Mouse (Mus musculus): ENCODE results near the gene Mtor. TPM values are rescaled to one million over a fixed set of nuclear protein-coding genes. Genes with fewer than 3 reads are reported as not detected.

Mtor gene
- polyA plus RNA-seq, 1 experiment from 2014 or later = 27.2 TPM

DNA sequence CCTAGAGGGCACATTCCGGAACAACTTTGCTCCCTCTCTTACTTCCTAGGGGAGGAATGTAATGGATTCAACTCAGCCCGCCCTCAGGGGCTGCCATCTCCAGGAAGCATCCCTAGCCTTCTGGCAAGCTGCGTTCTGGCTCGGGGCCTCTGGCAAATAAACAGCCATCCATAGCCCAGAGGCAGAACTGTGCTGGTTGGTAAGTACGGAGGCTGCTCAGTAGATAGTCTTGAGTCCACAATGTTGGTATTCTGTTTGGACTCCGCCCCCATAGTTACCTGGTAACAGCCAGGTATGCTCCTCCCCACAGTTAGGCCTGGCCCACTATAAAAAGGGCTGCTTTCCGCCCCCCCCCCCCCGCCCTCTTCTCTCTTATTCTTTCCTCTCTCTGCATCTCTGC is 141.2 kb downstream of the Mtor start:
- Histone ChIP-seq H3K4me3 (ENCODE audit: low read length) (no peak overlapping the region), H3K27ac (ENCODE audit: low read depth, low read length) (no peak overlapping the region), H3K27me3 (ENCODE audit: control insufficient read depth, insufficient read depth, low read length) (no peaks in the 10 kb centered on the region), H3K36me3 (ENCODE audit: control insufficient read depth, insufficient read depth, low read length) (peaks cover 17% of the 10 kb centered on the region), H3K9me3 (ENCODE audit: control insufficient read depth, low read length) (no peaks in the 10 kb centered on the region), H3K4me1 (ENCODE audit: control insufficient read depth, insufficient read depth, low read length) (peaks cover 15% of the 10 kb centered on the region; the same call in 1 of the 2 replicates), H3K9ac (ENCODE audit: low read depth, low read length) (no peak overlapping the region), H3K4me2 (replicated peaks; ENCODE audit: low read depth, low read length) (no peak overlapping the region)
- 60% methylated on average over 6 of the region's 8 CpGs for WGBS
- no peak for ATAC-seq (ENCODE audit: low FRiP score, low TSS enrichment)

DNA sequence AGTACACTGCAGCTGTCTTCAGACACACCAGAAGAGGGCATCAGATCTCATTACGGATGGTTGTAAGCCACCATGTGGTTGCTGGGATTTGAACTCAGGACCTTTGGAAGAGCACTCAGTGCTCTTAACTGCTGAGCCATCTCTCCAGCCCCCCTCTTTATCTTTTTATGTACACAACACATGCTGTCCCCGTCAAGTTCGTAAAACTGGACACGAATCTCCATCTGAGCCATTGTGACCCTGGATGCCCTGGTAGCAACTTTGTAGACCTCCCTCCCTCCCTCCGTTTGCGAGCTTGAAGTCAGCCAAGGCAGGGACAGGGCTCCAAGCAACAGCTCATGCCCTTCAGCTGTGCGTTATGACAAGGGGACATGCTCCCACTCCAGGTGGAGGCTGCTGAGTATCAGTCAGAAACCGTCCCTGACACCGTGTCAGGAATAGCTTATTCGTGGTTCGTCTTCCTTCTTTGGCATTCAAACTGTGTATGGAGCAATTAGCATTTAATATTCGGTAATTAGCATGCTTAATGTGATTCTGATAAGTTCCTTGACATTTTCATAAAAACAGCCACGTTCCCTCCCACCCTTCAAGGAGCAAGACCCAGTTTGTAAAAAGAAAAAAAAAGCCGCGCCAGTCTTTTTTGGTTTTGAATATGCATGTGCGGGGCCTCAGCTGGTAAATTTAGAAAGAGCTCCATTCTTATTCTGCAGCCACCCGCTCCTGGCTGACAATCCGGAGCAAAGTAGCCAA is 142.2 kb downstream of the Mtor start:
- ATAC-seq (ENCODE audit: low FRiP score, low TSS enrichment) = no peak
- Histone ChIP-seq H3K9me3 (ENCODE audit: control insufficient read depth, low read length) (no peaks in the 10 kb centered on the region), H3K4me1 (ENCODE audit: control insufficient read depth, insufficient read depth, low read length) (peaks cover 15% of the 10 kb centered on the region; the same call in 1 of the 2 replicates), H3K9ac (ENCODE audit: low read depth, low read length) (peak overlapping the region; percentile 56), H3K4me3 (ENCODE audit: low read length) (peak overlapping the region; percentile 98), H3K4me2 (replicated peaks; ENCODE audit: low read depth, low read length) (peak overlapping the region; percentile 88), H3K27me3 (ENCODE audit: control insufficient read depth, insufficient read depth, low read length) (no peaks in the 10 kb centered on the region), H3K27ac (ENCODE audit: low read depth, low read length) (peak overlapping the region; percentile 59; the same call in 1 of the 2 replicates), H3K36me3 (ENCODE audit: control insufficient read depth, insufficient read depth, low read length) (peaks cover 27% of the 10 kb centered on the region)
- WGBS = 4% methylated on average over 18 of the region's 18 CpGs

DNA sequence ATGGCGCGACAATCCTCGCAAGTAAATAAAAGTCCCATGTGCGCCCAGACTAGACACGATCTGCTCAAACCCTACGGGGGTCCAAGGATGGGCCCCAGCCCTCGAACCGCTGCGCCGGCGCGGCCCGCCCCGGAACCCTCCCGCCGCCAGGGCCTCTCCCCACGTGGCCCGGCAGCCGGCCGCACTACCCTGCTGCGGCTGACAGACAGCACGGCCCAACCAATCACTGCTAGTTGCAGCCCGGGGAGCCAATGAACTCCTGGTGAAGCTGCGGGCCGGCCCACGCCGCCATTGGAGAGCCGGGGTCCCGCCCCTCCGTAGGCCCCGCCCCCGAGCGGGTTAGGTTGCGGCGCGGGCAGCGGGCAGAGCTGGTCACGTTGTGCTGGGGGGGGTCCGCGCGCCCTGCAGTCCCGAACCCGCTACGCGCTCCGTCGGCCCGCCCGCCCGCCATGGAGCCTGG is 142.8 kb downstream of the Mtor start, which contains the start of gene Srm:
Gene Srm, plus strand, starts transcription at position 333 of the 460 bp plus-strand sequence.
- WGBS = 1% methylated on average over 35 of the region's 50 CpGs

DNA sequence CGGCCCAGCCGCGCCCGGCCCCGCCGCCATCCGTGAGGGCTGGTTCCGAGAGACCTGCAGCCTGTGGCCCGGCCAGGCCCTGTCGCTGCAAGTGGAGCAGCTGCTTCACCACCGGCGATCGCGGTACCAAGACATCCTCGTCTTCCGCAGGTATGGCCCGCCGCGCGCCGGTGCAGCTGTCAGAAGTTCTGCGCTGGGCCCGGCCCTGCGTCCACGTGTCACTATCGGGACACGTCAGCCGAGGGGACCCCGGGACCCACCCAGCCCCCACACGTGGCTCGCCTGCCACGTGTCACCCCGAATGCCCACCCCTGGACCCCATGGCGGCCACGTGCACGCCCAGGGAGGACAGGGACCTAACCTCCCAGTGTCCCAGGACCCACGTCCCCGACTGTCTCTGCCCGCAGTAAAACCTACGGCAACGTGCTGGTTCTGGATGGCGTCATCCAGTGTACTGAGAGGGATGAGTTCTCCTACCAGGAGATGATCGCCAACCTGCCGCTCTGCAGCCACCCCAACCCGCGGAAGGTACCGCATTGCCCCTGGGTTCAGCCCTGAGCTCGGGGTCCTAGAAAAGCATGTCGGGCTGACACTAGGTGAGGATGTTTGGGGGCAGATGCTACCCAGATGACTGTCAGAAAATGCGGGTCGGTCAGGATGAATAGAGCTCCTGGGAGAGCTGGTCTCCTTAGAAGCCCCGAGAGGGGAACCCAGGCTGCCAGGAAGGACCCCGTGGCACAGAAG is 143.4 kb downstream of the Mtor start:
- Histone ChIP-seq H3K4me3 (ENCODE audit: low read length) (peak overlapping the region; percentile 98), H3K27ac (ENCODE audit: low read depth, low read length) (no peak overlapping the region), H3K4me1 (ENCODE audit: control insufficient read depth, insufficient read depth, low read length) (peaks cover 15% of the 10 kb centered on the region; the same call in 1 of the 2 replicates), H3K4me2 (replicated peaks; ENCODE audit: low read depth, low read length) (peak overlapping the region; percentile 88), H3K27me3 (ENCODE audit: control insufficient read depth, insufficient read depth, low read length) (no peaks in the 10 kb centered on the region), H3K9me3 (ENCODE audit: control insufficient read depth, low read length) (no peaks in the 10 kb centered on the region), H3K36me3 (ENCODE audit: control insufficient read depth, insufficient read depth, low read length) (peaks cover 37% of the 10 kb centered on the region), H3K9ac (ENCODE audit: low read depth, low read length) (peak overlapping the region; percentile 72)
- ATAC-seq (ENCODE audit: low FRiP score, low TSS enrichment) = peak; percentile 32
- under 1% methylated on average over 53 of the region's 53 CpGs for WGBS

More for the DNA sequence above, 142.8 kb downstream of the Mtor start, which contains the start of gene Srm:
- Histone ChIP-seq H3K27ac (ENCODE audit: low read depth, low read length) (peak within 1 kb of the TSS; percentile 59; the same call in 1 of the 2 replicates), H3K9me3 (ENCODE audit: control insufficient read depth, low read length) (no peaks in the 10 kb centered on the region), H3K27me3 (ENCODE audit: control insufficient read depth, insufficient read depth, low read length) (no peaks in the 10 kb centered on the region), H3K4me3 (ENCODE audit: low read length) (peak within 1 kb of the TSS; percentile 98), H3K4me2 (replicated peaks; ENCODE audit: low read depth, low read length) (peak within 1 kb of the TSS; percentile 88), H3K4me1 (ENCODE audit: control insufficient read depth, insufficient read depth, low read length) (peaks cover 15% of the 10 kb centered on the region; the same call in 1 of the 2 replicates), H3K9ac (ENCODE audit: low read depth, low read length) (peak within 1 kb of the TSS; percentile 72), H3K36me3 (ENCODE audit: control insufficient read depth, insufficient read depth, low read length) (peaks cover 31% of the 10 kb centered on the region)
- ATAC-seq (ENCODE audit: low FRiP score, low TSS enrichment) = peak; percentile 100

DNA sequence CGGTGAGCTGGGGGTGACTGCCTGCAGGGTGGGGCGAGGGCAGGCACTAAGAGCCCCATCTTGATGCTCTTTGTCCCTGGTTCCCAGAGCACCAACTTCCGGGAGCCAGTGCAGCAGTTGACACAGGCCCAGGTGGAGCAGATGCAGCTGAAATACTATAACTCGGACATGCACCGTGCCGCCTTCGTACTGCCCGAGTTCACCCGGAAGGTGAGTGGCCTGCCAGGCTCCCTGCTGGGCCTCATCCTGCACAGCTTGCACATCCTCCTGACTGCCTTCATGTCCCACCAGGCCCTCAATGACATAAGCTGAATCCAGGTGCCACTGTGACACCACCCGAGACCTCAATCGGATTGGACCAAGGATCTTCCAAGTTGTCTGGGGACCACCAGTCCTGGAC is 145.6 kb downstream of the Mtor start:
- no peak overlapping the region for H3K27ac ChIP-seq (ENCODE audit: low read depth, low read length)
- H3K36me3 ChIP-seq (ENCODE audit: control insufficient read depth, insufficient read depth, low read length) = peaks cover 39% of the 10 kb centered on the region
- 95% methylated on average over 11 of the region's 11 CpGs for WGBS
- H3K4me3 ChIP-seq (ENCODE audit: low read length) = no peak overlapping the region
- ATAC-seq (ENCODE audit: low FRiP score, low TSS enrichment) = no peak
- H3K4me1 ChIP-seq (ENCODE audit: control insufficient read depth, insufficient read depth, low read length) = peaks cover 15% of the 10 kb centered on the region; the same call in 1 of the 2 replicates
- 0 out of 2 replicates have a peak, but pooled peaks cover 5% of the 10 kb centered on the region for H3K9me3 ChIP-seq (ENCODE audit: control insufficient read depth, low read length)
- no peaks in the 10 kb centered on the region for H3K27me3 ChIP-seq (ENCODE audit: control insufficient read depth, insufficient read depth, low read length)
- H3K9ac ChIP-seq (ENCODE audit: low read depth, low read length) = no peak overlapping the region
- H3K4me2 ChIP-seq (replicated peaks; ENCODE audit: low read depth, low read length) = no peak overlapping the region

DNA sequence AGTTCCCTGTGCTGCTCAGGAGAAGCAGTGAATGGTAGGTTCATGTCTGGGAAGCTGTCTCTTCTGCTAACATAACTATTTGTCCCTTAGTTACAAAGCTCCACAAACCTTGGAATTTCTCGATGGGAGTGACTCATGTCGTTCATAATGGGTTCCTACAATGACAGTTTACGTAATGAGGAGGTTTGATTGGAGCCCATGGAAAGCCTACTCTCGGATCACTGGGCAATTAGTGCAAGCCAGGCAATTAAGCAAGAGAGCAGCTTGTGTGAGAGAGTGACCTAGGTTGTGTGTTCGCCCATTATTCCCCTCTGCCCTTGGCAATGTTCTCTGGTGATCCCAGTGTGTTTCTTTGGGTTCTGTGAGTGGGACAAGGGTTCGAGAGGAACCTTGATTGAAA is 147.5 kb downstream of the Mtor start:
- WGBS = 91% methylated on average over 6 of the region's 6 CpGs
- no peaks in the 10 kb centered on the region for H3K27me3 ChIP-seq (ENCODE audit: control insufficient read depth, insufficient read depth, low read length)
- H3K4me2 ChIP-seq (replicated peaks; ENCODE audit: low read depth, low read length) = no peak overlapping the region
- no peak overlapping the region for H3K27ac ChIP-seq (ENCODE audit: low read depth, low read length)
- H3K9me3 ChIP-seq (ENCODE audit: control insufficient read depth, low read length) = 0 out of 2 replicates have a peak, but pooled peaks cover 5% of the 10 kb centered on the region
- no peak for ATAC-seq (ENCODE audit: low FRiP score, low TSS enrichment)
- H3K4me3 ChIP-seq (ENCODE audit: low read length) = no peak overlapping the region
- no peak overlapping the region for H3K9ac ChIP-seq (ENCODE audit: low read depth, low read length)
- H3K4me1 ChIP-seq (ENCODE audit: control insufficient read depth, insufficient read depth, low read length) = peaks cover 11% of the 10 kb centered on the region; the same call in 1 of the 2 replicates
- H3K36me3 ChIP-seq (ENCODE audit: control insufficient read depth, insufficient read depth, low read length) = peaks cover 39% of the 10 kb centered on the region

DNA sequence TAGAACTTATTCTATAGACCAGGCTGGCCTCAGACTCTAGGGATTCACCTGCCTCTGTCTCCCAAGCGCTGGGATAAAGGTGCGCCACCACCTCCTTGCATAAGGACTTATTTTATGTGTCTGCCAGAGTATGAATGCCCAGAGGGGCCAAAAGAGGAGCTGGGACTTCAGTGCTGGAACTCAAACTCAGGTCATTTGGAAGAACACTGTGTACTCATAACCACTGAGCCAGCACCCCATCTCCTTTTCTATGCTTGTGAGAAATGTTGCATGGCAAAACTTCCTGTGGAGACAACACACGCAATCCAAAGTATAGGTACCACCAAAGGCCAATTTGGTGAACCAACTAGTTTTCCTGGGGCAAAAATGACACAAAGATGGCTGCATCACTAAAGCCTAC is 148.3 kb downstream of the Mtor start:
- peaks cover 11% of the 10 kb centered on the region; the same call in 1 of the 2 replicates for H3K4me1 ChIP-seq (ENCODE audit: control insufficient read depth, insufficient read depth, low read length)

DNA sequence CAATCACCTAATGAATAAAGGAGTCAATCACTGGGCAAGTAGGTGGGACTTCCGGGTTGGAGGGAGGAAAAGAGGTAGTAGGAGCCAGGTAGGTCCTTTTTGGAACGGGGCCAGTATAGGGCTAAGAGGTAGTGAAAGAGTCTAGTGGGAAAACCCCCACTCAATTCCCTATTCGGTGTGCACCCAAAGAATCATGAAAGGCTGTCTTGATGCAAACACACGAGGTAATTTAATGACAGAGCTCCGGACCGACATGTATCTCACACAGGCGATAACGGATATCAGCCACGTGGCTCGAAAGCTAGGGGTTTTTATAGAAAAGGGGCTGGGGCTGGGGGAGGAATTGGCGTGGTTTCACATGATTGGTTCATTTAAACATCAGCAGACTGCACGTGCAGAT is 150.4 kb downstream of the Mtor start:
- ATAC-seq (ENCODE audit: low FRiP score, low TSS enrichment) = no peak
- no peak overlapping the region for H3K4me2 ChIP-seq (replicated peaks; ENCODE audit: low read depth, low read length)
- 0 out of 2 replicates have a peak, but pooled peaks cover 5% of the 10 kb centered on the region for H3K9me3 ChIP-seq (ENCODE audit: control insufficient read depth, low read length)
- no peaks in the 10 kb centered on the region for H3K27me3 ChIP-seq (ENCODE audit: control insufficient read depth, insufficient read depth, low read length)
- H3K4me3 ChIP-seq (ENCODE audit: low read length) = no peak overlapping the region
- no peaks in the 10 kb centered on the region for H3K4me1 ChIP-seq (ENCODE audit: control insufficient read depth, insufficient read depth, low read length)
- H3K9ac ChIP-seq (ENCODE audit: low read depth, low read length) = no peak overlapping the region
- no peak overlapping the region for H3K27ac ChIP-seq (ENCODE audit: low read depth, low read length)
- 90% methylated on average over 12 of the region's 12 CpGs for WGBS
- peaks cover 30% of the 10 kb centered on the region for H3K36me3 ChIP-seq (ENCODE audit: control insufficient read depth, insufficient read depth, low read length)

More for the DNA sequence above, 148.3 kb downstream of the Mtor start:
- no peak overlapping the region for H3K4me3 ChIP-seq (ENCODE audit: low read length)
- peaks cover 39% of the 10 kb centered on the region for H3K36me3 ChIP-seq (ENCODE audit: control insufficient read depth, insufficient read depth, low read length)
- 99% methylated on average over 3 of the region's 3 CpGs for WGBS
- no peaks in the 10 kb centered on the region for H3K27me3 ChIP-seq (ENCODE audit: control insufficient read depth, insufficient read depth, low read length)
- H3K27ac ChIP-seq (ENCODE audit: low read depth, low read length) = no peak overlapping the region
- H3K9ac ChIP-seq (ENCODE audit: low read depth, low read length) = no peak overlapping the region
- no peak overlapping the region for H3K4me2 ChIP-seq (replicated peaks; ENCODE audit: low read depth, low read length)
- ATAC-seq (ENCODE audit: low FRiP score, low TSS enrichment) = no peak
- H3K9me3 ChIP-seq (ENCODE audit: control insufficient read depth, low read length) = 0 out of 2 replicates have a peak, but pooled peaks cover 5% of the 10 kb centered on the region

Measured in kidney, embryonic 14.5 days (tissue).